Mouse (Mus musculus): Measurements from ENCODE around the gene Arhgef28.

GRCm38 (mm10) chr13:98062843-98063242 lies 143.4 kb downstream of the Arhgef28 start:
- TF ChIP-seq GATA1 (IDR thresholded peaks at IDR 0.05; ENCODE audit: borderline replicate concordance, low read length) (no peak), FLI1 (IDR thresholded peaks at IDR 0.05; ENCODE audit: low read length) (no peak)

Measured in megakaryocyte, embryonic 14.5 days (primary cell).